In genomic region chr10:121956505-121956904, GRCm38 (mm10) we compare ENCODE assay signal across 11 mouse cellular contexts.
DNase-seq lines count a peak whose midpoint lies in the region; ATAC-seq lines count a peak whose summit lies in the region.
"Had no signal": no experiment of that assay in that cellular context is flagged by ENCODE, and none has a peak within 500 bp of the region (broad histone marks: within the 10 kb centered on the region; RNA-seq: fewer than 3 reads in every experiment).

No protein-coding gene starts in this region.

- no peak overlapping the region for H3K4me3 ChIP-seq in lung, embryonic 16.5 days (ENCODE audit: low read length)
- H3K4me3 ChIP-seq: embryonic facial prominence, embryonic 13.5 days had no signal

- H3K9ac ChIP-seq in lung, embryonic 16.5 days (ENCODE audit: low read length): no peak overlapping the region
- H3K9ac ChIP-seq: embryonic facial prominence, embryonic 13.5 days had no signal

- no peaks in the 10 kb centered on the region for H3K9me3 ChIP-seq in lung, embryonic 16.5 days (ENCODE audit: control insufficient read depth, low read length)
- H3K9me3 ChIP-seq: embryonic facial prominence, embryonic 13.5 days had no signal

- WGBS in lung, embryonic 16.5 days: 70% methylated on average over 11 of the region's 11 CpGs

- H3K27me3 ChIP-seq in lung, embryonic 16.5 days (ENCODE audit: control insufficient read depth, insufficient read depth, low read depth, low read length): no peaks in the 10 kb centered on the region
- H3K27me3 ChIP-seq: embryonic facial prominence, embryonic 13.5 days had no signal

- ATAC-seq in lung, embryonic 16.5 days (ENCODE audit: low read depth): peak; percentile 40; the same call in 1 of the 2 replicates

- peaks cover 7% of the 10 kb centered on the region; the same call in 1 of the 2 replicates for H3K4me1 ChIP-seq in lung, embryonic 16.5 days (replicated peaks; ENCODE audit: control insufficient read depth, insufficient read depth, low read length)

- no peak for DNase-seq in lung, postnatal 36 days
- DNase-seq in frontal cortex, postnatal 36 days (ENCODE audit: low spot score in 2 of 2): peak; percentile 47 to 53
- peak; percentile 48 to 79 for DNase-seq in layer of hippocampus, postnatal 14 days (ENCODE audit: low spot score in 2 of 2)
- DNase-seq in right cerebral cortex, postnatal 36 days (ENCODE audit: low spot score in 2 of 2): peak; percentile 34 to 41
- no peak for DNase-seq in kidney, postnatal 4 days
- no peak for DNase-seq in spleen, adult 12 weeks (ENCODE audit: low spot score)
- DNase-seq: adrenal gland, postnatal 36 days; cerebellum, adult 8-10 months had no signal

- no peak overlapping the region for H3K27ac ChIP-seq in lung, embryonic 16.5 days (ENCODE audit: low read length)
- H3K27ac ChIP-seq: embryonic facial prominence, embryonic 13.5 days; stomach, postnatal 0 days had no signal

- no peak overlapping the region for H3K4me2 ChIP-seq in lung, embryonic 16.5 days (ENCODE audit: low read depth, low read length)
- H3K4me2 ChIP-seq: embryonic facial prominence, embryonic 13.5 days had no signal

- H3K36me3 ChIP-seq in lung, embryonic 16.5 days (ENCODE audit: control insufficient read depth, insufficient read depth, low read length): no peaks in the 10 kb centered on the region
- H3K36me3 ChIP-seq: embryonic facial prominence, embryonic 13.5 days had no signal

Comparison
In these comparisons a context has a peak if more than half of its experiments do, and no peak if none do; other contexts are left out.
1. DNase-seq: peak in frontal cortex, postnatal 36 days (2 of 2), layer of hippocampus, postnatal 14 days (2 of 2) and right cerebral cortex, postnatal 36 days (2 of 2); none in lung, postnatal 36 days (single experiment), kidney, postnatal 4 days (0 of 2) and spleen, adult 12 weeks (single experiment).